Mouse (Mus musculus) cortical plate, adult 2 months (tissue): Measurements from ENCODE around the gene Isg20. TPM values are rescaled to one million over a fixed set of nuclear protein-coding genes. Genes with fewer than 3 reads are reported as not detected.

Experiments used
- H3K27ac ChIP-seq: fragments of 200-500 bp; 2 replicates; pipeline ENCODE4 v1.5.1; 2012; ENCODE audit warnings: low read length, control low read depth, inconsistent platforms; ENCODE audit not compliant: insufficient read depth
- H3K4me1 ChIP-seq: fragments of 200-500 bp; 2 replicates; pipeline ENCODE4 v1.6.1; 2011; ENCODE audit warnings: low read length; ENCODE audit not compliant: control insufficient read depth, insufficient read depth
- H3K4me3 ChIP-seq: fragments of 200-500 bp; 2 replicates; pipeline ENCODE4 v1.5.1; 2011; ENCODE audit warnings: mild to moderate bottlenecking, low read length, control low read depth; ENCODE audit not compliant: insufficient read depth
- CTCF ChIP-seq: fragments of 200-500 bp; IDR thresholded peaks from 2 replicates; pipeline ENCODE4 v1.5.1; 2011; ENCODE audit warnings: mild to moderate bottlenecking, control low read depth, low read length; ENCODE audit not compliant: insufficient read depth; ENCODE audit errors: extremely low read depth
- POLR2A ChIP-seq: fragments of 200-500 bp; IDR thresholded peaks from 2 replicates; pipeline ENCODE4 v1.6.1; 2011; ENCODE audit warnings: mild to moderate bottlenecking, low read length, control low read depth; ENCODE audit not compliant: insufficient read depth; ENCODE audit errors: extremely low read depth
- polyA plus RNA-seq: library from polyadenylated mRNA; depleted of rRNA; stranded (reverse); fragments of >200 nt; gene quantifications from 2 replicates; pipeline ENCODE4 v1.2.3, GENCODE M21; 2012

The Isg20 gene
- polyA plus RNA-seq, 1 experiment: 2.9 TPM

DNA sequence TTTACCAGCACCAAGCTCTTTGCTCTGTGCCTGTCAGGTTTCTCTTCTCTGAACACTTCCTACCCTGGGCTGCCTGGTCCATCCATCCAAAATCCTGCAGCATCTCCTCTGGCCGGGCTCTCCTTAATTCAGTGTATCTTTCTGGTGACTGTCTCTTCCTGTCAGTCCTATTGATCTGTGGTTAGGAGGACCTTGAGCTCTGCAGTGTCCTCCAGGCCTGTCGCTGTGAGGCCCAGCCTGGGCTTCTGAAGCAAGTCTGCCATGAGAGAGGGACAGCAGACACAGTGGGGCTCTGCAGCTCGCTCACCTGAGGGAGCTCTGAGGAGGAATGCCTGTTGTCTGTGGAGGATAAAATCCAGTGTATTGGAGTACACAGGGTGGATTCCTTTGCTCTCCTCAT lies 15.7 kb upstream of the Isg20 start:
- Histone ChIP-seq H3K4me3 (no peak overlapping the region), H3K4me1 (no peaks in the 10 kb centered on the region), H3K27ac (no peak overlapping the region)
- TF ChIP-seq POLR2A: no peak
- no peak for TF ChIP-seq CTCF

DNA sequence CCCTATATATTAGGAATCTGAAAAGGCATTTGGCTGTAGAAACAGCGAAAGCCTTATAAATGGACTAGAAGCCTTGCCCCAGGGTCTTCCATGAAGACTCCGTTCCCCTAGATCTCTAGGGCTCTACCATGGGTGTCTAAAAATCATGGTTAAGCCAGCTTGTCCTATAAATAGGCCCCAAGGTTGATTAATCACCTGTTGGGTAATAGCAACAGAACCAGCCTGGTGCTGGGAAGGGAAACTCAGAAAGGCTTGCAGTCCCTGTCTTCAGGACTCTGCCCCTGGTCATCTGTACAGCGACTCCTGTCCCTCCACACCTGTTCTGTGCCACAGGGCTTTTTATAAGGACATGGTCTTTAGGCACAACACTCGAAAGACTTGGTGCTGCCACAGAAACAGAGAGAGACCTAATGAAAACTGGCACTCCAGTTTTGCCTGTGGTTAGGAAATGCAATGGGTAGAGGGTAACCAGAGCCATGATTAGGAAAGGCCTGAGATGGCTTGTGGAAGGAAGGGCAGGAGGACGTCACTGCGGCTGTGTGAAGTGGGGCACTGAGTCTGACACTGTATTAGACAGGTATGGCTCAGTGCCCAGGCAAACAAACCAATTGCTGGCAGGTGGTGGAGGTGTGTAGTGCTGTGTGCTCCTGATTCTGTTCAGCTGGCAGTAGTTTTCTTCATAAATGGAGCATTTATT lies 9.9 kb upstream of the Isg20 start:
- Histone ChIP-seq H3K27ac (no peak overlapping the region), H3K4me3 (no peak overlapping the region), H3K4me1 (no peaks in the 10 kb centered on the region)
- no peak for TF ChIP-seq POLR2A
- no peak for TF ChIP-seq CTCF

DNA sequence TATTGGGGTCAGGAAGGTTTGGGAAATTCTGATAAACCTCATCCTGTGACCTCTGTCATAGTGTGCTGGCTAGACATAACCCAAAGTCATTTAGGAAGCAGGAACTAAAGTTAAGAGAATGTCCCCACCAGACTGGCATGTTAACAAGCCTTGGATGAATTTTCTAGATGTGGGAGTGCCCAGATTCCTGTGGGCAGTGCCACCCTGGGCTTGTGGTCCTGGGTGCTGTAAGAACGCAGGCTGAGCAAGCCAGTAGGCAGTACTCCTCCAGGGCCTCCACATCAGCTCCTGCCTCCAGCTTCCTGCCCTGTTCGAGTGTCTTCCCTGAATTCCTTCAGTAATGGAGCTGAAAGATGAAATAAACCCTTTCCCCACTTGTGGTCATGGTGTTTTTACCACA lies 9.0 kb upstream of the Isg20 start:
- no peaks in the 10 kb centered on the region for H3K4me1 ChIP-seq
- TF ChIP-seq POLR2A (no peak), CTCF (no peak)
- H3K4me3 ChIP-seq: no peak overlapping the region
- H3K27ac ChIP-seq: no peak overlapping the region

DNA sequence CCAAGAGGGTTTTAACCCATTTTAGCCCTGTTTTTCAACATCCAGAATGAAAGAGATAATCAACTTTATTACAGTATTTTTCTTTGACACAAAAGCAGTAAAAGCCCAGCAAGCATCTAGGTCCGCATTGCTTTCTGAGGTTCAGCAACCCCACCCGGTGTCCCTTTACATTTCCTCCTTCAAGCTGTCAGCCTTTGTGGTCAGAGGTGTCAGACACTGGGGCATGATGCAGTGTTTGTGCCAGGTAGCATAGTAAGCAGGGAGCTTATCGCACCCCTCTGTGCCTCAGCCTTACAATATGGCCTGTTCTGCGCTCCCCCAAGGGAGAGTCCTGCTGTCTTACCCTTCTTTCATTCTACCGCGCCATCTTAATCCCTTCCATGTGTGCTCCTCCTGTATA lies 4.2 kb upstream of the Isg20 start:
- no peak overlapping the region for H3K27ac ChIP-seq
- H3K4me3 ChIP-seq: no peak overlapping the region
- H3K4me1 ChIP-seq: no peaks in the 10 kb centered on the region
- no peak for TF ChIP-seq CTCF
- TF ChIP-seq POLR2A: no peak

DNA sequence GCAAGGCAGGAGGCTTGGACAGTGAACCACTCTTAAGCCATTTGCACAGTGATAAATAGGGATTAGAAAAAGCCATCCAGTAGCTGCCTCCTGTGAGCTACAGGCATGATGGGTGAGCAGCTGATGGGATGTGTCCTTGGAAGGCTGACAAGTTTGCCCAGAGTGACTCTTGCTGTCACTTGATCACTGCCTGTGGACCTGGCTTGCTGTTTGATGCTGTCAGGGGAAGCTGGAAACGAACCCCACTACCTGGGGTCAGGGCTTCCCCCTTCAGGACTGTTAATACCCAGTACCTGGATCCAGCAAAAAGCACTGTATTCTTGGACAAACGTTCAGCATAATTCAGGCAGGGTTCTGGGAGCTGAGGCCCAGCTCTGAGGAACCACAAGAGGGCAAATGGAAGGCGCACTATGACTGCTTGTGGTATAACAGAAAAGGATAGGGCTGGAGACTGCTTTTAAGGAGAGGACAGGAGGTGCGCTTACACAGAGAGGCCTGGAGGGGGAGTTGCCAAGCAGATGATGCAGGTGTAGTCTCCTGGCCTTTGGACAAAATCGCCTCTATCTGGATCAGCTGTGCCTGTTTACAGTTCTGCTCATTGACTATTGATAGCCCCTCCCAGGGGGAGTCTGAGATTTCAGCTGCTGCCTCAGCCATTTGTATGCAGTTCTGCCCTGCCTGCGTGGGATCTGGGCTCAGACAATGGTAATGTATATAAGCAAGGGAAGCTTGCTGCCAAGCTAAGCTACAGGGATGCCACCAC lies 2.7 kb upstream of the Isg20 start:
- TF ChIP-seq POLR2A: no peak
- 0 out of 2 replicates have a peak, but pooled peaks have one; percentile 8 for TF ChIP-seq CTCF
- no peak overlapping the region for H3K27ac ChIP-seq
- H3K4me3 ChIP-seq: no peak overlapping the region
- no peaks in the 10 kb centered on the region for H3K4me1 ChIP-seq

DNA sequence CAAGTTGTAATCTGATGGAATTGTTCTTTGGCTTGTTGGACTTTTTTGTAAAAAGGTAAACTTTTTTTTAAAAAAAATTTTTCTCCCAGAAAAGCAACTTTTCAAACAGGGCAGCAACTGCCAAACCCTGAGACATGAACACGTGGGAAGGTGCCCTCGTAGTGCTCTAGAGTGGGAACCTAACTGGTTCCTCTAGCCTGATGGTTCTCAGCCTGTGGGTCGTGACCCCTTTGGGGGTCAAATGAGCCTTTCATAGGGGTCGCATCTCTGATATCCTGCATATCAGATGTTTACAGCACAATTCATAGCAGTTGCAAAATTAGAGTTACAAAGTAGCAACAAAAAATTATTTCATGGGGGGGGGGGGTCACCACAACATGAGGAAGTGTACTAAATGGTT lies 2.0 kb upstream of the Isg20 start:
- Histone ChIP-seq H3K27ac (no peak overlapping the region), H3K4me1 (no peaks in the 10 kb centered on the region), H3K4me3 (no peak overlapping the region)
- TF ChIP-seq CTCF (no peak), POLR2A (no peak)

DNA sequence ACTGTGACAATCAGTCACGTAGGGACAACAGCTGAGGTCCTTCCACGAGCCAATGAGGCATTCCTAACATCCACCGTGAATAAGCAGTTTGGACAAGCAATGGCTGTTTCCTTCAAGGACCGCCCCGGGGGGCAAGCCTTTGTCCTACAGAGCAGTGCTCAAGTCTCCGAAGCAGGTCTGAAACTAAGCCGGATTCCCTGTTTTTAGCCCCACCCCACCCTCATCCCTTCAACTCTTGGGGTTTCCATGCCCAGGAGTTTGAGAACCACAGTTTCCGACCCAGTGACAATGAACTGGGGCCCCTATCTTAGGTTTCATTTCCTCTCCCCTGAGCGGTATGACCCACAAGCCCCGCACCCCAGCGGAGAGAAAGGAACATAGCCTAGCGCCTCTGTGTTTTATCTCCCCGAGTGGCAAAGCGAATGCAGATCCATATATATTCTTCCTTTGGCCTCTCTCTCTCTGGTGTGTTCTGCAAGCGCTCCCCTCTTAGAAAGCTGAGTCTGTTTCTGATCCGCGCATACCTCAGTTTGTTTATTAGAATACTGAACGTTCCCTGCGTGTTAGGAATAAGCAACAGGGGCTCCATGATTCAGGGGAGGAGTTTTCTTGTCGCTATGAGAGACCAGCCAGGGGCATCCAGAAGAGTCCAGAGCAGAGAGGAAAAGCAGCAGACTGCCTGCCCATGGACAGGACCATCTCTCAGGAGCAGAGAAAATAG lies 811 bp upstream of the Isg20 start:
- no peak overlapping the region; the same call in 1 of the 2 replicates for H3K4me3 ChIP-seq

DNA sequence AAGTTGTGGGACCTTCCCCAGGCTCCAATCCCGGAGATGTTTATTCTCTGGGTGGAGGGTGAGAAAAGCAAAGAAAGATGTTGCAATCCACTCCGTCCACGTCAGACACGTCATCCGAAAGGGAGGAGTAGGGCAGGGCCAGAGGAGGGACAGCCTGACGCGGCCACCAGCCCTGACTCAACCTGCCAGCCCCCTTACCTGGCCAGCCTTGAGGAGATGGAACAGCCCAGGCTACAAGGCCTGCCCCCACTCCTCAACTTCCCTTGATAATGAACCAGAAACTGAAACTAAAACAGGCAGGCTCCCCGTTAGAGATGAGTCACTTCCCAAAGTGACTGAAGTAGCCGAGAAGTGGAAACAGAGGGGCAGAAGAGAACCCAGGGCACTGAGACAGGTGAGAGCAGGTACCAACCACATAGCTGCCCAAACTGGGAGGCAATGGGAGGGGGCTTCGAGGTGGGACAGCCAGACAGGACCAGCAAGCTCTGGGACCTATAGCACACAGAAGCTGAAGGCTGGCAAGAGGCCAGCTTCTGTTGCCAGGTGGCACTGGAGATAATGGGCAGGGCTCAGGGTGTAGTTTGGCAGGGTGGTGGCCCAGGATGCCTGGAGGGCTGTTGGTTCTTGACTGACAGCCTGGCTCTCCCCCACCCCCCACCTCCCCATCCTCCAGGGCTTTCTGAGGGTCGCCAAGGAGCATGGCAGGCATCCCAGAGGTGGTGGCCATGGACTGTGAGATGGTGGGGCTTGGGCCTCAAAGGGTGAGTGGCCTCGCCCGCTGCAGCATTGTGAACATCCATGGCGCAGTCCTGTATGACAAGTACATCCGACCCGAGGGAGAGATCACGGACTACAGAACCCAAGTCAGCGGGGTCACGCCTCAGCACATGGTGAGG lies 673 bp downstream of the Isg20 start:
- TF ChIP-seq POLR2A (no peak), CTCF (no peak)
- no peak overlapping the region for H3K27ac ChIP-seq
- H3K4me1 ChIP-seq: no peaks in the 10 kb centered on the region
- H3K4me3 ChIP-seq: peak overlapping the region; percentile 34

More for the DNA sequence above, 811 bp upstream of the Isg20 start:
- TF ChIP-seq POLR2A (no peak), CTCF (no peak)
- H3K27ac ChIP-seq: no peak overlapping the region
- H3K4me1 ChIP-seq: no peaks in the 10 kb centered on the region

DNA sequence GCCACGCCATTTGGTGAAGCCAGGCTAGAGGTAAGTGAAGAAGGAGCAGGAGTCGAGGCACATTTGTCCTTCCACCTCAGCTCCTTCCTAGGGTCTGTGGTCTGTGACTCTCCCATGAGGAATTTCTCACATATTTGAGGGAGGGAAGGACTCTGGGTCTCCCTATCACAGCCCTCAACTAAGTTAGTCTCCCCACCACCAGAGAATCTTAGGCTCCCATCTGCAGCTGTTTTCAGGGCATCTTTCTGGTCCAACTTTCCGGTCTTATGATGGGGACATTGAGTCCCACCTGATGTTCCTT lies 1.3 kb downstream of the Isg20 start:
- no peaks in the 10 kb centered on the region for H3K4me1 ChIP-seq
- H3K4me3 ChIP-seq: no peak overlapping the region
- TF ChIP-seq CTCF: no peak
- TF ChIP-seq POLR2A: no peak
- no peak overlapping the region for H3K27ac ChIP-seq
